Mouse (Mus musculus) spleen, postnatal 14 days (tissue): Measurements from ENCODE around the gene Gm10153.
"Not testable (repeated sequence)": the region's sequence is repeated elsewhere in the genome, so short reads cannot be mapped to it uniquely, and the experiment has no call there.

ENCODE experiments used
- DNase-seq, 2 experiments: peaks; one replicate each; pipeline ENCODE4 v3.0.0; 2021 to 2022; ENCODE audit warnings: low spot score in 2 of 2

Gene Gm10153

DNA sequence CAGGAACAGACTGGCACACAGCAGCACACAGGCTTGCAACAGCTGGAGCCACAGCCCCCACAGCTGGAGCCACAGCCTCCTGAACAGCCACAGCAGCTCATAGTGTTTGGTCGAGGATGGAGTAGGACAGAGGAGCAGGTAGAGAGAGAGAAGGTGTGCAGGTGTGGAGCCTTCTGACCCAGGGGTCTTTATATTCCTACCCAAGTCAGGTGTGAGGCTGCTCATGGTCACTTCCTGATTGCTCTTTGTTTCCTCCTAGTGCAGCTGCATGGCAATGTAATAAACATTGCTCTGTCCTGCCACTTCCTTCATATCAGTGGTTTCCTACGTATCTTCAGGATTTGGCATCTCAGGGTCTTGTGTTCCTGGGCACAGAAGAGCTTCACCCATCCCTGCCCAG, at the start of gene Gm10153:
Gm10153 (minus strand) TSS at position 101 of the 400 bp plus-strand sequence.
- DNase-seq, result no peak

DNA sequence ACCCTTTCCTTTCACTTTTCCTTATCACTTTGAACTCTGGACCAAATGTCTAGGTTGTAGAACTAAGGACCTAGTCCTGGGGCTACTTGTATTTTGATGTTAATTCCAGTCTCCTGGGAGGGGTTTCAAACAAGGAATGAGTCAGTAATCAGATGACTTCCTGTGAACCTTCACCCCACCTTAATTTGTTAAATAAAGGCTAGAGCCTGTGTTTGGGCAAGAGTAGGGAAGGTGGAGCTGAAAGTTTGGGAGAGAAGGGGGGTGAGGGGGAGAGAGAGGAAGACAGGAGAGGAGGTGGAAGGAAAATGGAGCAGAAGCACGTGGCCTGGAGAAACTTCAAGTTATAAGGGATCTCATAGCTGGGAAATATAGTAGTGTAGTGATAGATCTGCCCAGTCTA, 41.4 kb upstream of the Gm10153 start:
- no peak for DNase-seq

DNA sequence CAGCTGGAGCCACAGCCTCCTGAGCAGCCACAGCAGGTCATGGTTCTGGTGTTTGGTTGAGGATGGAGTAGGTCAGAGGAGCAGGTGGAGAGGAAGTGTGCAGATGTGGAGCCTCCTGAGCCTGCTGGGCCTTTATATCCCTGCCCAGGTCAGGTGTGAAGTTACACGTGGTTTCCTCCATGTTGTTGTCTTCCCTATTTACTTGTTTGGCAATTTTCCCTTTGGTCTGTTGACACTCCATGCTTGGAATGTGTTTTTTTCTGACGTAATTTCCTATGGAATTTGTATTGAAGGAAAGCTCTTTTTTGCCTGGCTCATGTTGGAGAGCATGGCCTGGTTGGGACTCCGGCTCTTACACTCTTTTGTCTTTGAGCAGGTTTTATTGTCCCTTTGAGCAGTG, 39.7 kb upstream of the Gm10153 start, which contains the start of gene Krtap5-5:
Krtap5-5 (minus strand) TSS at position 101 of the 400 bp plus-strand sequence.
- DNase-seq, result not testable (repeated sequence)

DNA sequence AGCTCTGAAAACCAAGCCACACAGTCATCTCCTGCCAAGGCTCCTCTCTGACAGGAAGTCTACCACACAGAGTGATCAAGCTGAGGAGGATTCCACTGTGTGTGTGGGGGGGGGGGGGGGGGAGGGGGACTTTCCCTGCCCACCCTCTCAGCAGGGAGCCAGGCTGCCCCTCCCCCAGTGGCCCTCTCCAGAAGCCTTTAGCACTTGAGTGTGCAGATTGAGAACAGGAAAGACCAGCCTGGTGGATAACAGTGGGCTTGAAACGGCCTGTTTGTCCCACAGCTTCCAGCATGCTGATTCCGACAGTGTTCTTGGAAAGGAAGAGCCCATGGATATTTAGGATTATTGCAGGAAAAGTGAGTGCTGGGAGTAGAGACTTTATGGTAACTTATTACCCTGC, 34.3 kb upstream of the Gm10153 start:
- DNase-seq, result no peak

DNA sequence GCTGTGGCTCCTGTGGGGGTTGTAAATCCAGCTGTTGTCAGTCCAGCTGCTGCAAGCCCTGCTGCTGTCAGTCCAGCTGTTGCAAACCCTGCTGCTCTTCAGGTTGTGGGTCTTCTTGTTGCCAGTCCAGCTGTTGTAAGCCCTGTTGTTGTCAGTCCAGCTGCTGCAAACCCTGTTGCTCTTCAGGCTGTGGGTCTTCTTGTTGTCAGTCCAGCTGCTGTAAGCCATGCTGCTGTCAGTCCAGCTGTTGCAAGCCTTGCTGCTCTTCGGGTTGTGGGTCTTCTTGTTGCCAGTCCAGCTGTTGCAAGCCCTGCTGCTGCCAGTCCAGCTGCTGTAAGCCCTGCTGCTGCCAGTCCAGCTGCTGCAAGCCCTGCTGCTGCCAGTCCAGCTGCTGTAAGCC, 21.9 kb upstream of the Gm10153 start:
- not testable (repeated sequence) for DNase-seq

DNA sequence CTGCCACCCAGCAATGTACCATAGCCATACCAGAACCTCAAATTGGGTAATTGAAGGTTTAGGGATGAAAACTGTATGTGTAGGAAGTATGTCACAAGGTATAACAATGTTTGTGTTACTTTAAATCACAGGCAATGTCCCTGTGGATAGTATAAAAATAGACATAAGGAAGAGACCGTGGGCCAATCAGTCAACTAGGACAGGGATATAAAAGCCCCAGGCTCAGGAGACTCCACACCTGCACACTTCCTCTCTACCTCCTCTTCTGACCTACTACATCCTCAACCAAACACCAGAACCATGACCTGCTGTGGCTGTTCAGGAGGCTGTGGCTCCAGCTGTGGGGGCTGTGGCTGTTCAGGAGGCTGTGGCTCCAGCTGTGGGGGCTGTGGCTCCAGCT, 21.4 kb upstream of the Gm10153 start, which contains the start of gene Gm7579:
Gm7579 (plus strand) TSS at position 301 of the 400 bp plus-strand sequence.
- DNase-seq, result no peak

DNA sequence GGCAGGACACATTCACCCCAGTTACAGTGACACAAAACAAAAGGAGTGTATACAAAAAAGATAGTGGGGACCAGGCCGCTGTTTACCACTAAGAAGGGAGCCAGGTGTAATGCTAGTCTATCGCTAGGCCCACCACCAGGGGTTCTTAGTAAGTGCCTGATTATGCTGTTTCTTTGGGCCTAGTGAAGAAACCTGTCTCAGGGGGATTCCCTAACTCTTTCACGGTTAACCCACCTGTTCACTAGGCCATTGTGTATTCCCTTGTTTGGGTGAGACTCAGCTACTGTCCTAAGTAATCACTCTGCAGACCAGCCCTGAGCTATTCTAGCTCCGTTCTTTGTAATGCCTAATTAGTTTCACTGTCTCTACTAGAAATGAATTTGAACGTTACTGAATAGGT, 16.7 kb upstream of the Gm10153 start:
- DNase-seq, result not testable (repeated sequence)

DNA sequence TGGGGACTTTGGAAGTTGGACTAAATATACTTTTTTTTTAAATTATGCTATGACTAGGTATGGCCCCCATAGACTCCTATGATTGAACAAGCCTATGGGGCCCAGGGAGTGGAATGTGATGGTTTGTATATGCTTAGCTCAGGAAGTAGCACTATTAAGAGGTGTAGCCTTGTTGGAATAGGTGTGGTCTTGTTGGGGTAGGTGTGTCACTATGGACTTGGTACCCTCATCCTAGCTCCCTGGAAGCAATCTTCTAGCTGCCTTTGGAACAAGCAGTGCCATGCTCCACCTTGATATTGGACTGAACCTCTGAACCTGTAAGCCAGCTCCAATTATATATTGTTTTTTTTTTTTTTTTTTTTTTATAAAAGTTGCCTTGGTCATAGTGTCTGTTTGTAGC, 15.3 kb upstream of the Gm10153 start:
- DNase-seq, result no peak

DNA sequence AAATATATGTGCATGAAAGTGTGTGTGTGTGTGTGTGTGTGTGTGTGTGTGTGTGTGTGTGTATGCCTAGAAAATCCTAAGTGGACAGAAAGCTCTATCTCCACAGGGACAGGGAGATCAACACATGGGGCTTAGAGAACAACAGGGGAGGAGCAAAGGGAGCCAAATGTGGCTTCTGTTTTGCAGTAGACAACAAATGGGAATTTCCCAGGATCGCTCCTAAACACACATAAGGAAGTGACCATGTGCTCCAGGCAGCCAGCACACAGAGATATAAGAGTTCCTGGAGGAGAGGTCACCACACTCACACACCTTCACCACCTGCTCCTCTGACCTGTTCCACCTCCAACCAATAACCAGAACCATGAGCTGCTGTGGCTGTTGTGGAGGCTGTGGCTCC, 10.9 kb upstream of the Gm10153 start, which contains the start of gene Krtap5-3:
Krtap5-3 (plus strand) TSS at position 301 of the 400 bp plus-strand sequence.
- no peak for DNase-seq

DNA sequence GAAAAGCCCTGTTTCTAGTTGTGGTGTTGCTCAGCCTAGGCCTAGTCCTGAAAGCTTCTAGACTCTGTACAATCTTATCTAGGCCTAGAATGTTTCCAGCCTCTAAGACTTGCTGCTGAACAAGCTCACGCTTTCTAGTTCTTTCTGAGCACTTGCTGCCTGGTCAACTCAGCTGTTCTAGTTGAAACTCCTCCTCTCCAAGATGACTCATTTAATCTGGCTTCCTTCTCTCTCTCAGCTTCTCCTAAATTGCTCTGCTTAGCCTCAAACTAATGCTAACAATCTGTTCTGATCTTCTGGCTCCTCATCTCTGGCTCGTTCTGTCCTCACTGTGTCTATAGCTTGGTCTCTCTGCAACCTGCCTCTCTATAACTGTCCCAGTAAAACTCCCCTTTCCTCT, 8.6 kb upstream of the Gm10153 start:
- DNase-seq, result no peak

DNA sequence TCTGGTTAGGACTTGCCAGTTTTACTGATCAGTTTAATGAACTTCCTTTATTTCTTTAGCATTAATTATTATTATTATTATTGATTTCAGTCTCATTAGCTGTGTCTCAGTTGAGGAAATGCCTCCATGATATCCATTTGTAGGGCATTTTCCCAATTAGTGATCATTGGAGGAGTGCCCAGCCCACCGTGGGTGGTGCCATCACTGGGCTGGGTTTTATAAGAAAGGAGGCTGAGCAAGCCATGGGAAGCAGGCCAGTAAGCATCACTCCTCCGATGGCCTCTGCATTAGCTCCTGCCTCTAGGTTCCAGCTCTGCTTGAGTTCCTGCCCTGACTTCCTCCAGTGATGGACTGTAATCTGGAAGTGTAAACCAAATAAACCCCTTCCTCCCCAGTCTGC, 2.0 kb downstream of the Gm10153 start:
- DNase-seq, result no peak

DNA sequence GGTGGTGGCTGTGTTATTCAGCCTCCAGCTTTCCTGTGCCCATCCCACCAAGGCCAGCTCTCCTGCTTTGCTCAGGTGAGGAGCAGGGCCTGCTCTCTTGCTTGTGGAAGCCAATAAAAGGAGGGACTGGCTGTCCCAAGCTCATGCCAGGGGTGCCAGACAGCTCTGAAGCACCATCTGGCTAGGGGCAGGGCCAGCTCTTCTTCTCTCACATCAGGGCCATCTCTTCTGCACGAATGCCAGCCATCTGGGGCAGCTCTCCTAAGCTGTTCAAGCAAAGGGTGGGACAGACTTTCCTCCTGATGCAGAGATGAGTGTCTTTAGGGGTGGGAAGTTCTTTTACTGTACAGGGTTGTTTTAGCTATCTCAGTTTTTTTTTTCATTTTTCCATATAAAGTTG, 9.2 kb downstream of the Gm10153 start:
- DNase-seq, result no peak

DNA sequence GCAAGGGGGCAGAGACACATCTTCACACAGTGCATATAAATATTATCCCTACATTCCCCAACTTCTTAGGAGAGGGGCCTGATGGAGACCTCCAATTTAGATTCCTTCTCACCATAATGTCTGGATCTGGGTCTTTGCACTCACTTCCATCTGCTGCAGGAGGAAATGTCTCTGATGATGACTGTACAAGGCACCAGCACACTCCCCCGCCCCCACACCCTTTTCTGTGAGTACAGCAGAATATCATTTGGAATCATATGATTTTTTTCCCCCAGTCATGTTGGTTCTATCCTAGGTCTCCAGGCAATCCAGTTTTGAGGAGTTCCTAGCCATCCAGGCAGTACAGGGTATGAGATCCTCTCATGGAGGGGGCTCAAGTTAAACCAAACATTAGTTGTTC, 11.5 kb downstream of the Gm10153 start:
- DNase-seq, result no peak

DNA sequence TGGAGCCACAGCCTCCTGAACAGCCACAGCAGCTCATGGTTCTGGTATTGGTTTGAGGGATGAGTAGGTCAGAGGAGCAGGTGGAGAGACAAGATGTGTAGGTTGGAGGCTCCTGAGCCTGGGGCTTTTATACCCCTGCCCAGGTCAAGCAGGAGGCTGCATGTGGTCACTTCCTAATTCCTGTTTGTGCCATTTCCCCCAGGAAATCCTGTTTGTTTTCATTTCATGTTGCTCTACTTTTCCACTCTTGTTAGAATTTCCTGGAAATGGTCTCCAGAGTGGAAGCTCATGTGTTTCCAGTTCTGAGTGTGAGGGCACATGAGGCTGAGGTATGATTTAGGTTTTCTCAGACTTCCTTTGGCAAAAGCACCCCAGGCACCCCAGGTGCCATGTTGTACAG, 14.3 kb downstream of the Gm10153 start, which contains the start of gene Krtap5-2:
Krtap5-2 (minus strand) TSS at position 101 of the 400 bp plus-strand sequence.
- DNase-seq, result not testable (repeated sequence)

DNA sequence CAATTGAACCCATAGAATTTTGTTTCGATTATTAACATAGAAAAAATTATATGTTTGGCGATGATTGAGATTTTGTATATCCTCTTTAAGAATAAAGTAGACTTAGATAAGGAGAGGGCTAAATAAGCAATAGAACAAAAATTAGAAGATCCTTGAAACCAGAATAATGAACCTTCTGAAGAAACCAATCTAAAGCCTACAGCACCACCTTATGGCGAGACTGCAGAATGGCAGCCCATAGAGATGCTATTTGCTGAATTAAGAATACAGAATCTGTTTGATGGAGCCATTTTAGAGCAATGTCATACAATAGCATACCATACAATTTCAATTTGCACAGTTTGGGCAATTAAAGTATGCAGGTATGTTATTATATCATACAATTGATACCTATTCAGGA, 20.4 kb downstream of the Gm10153 start:
- no peak for DNase-seq

DNA sequence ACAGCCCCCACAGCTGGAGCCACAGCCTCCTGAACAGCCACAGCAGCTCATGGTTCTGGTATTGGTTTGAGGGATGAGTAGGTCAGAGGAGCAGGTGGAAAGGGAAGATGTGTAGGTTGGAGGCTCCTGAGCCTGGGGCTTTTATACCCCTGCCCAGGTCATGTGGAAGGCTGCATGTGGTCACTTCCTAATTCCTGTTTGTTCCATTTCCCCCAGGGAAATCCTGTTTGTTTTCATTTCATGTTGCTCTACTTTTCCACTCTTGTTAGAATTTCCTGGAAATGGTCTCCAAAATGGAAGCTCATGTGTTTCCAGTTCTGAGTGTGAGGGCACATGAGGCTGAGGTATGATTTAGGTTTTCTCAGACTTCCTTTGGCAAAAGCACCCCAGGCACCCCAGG, 24.6 kb downstream of the Gm10153 start, which contains the start of gene Gm4553:
Gm4553 (minus strand) TSS at position 101 of the 400 bp plus-strand sequence.
- not testable (repeated sequence) for DNase-seq

DNA sequence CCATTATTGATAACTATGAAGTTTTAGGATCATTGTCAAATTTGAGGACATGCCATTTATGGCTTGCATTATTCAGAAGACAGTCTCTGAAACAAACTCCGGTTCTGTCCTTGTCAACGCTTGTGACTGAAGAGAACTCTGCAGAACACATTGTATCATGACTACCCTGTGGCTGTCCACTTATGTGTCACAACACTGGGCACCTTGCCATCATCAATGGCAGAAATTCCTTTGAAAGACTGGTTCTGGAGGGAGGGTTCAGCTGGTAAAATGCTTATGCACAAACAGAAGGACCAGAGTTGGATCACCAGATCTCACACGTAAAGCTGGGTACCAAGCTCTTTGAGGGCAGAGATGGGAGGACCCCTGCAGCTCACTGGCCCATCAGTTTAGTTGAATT, 30.8 kb downstream of the Gm10153 start:
- no peak for DNase-seq

DNA sequence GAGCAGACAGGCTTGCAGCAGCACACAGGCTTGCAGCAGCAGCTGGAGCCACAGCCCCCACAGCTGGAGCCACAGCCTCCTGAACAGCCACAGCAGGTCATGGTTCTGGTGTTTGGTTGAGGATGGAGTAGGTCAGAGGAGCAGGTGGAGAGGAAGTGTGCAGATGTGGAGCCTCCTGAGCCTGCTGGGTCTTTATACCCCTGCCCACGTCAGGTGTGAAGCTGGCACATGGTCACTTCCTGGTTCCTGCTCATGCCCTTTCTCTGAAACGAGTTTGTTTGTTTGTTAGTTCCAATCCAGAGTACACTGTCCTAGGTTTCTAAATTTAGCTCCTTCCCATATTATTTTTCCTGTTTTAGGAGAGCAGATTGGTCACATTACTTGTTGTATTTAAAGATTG, 33.2 kb downstream of the Gm10153 start, which contains the start of gene Gm29735:
Gm29735 (minus strand) TSS at position 101 of the 400 bp plus-strand sequence.
- not testable (repeated sequence) for DNase-seq

DNA sequence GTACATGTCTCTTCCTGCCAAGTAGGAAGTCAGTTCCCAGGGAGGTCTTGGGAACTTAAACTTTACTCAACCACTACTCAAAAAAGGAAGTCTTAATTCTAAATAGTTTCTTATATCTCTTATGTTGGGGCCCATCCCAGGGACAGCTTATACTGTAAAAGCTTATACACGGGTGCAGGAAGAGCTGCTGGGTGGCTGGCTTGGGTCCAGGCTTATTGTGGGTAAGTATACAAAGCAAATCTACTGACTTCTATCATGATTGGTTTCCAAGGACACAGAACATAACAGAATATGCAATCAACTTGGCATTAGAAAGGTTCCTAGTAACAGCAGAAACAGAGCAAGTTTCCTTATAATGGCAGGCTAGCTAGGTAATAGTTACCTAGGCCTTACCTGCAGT, 34.9 kb downstream of the Gm10153 start:
- DNase-seq, result no peak

DNA sequence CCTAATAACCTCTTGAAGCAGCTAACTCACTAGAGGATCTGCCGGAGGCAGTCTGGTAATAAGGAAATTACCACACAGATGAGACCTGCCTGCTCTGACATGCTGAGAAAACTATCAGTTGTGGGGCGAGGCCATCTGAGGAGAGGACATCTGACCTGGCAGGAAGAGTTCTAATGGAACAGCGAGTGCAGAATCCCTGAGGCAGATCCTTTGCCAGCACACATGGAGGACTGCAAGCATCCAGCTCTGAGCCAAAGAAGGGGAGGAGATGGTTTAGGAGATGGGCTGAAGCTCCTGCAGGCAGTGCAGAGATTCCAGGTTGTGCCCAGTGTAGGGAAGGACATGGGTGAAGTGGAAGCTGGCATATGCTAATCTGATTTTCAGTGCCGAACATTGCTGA, 38.0 kb downstream of the Gm10153 start:
- no peak for DNase-seq

DNA sequence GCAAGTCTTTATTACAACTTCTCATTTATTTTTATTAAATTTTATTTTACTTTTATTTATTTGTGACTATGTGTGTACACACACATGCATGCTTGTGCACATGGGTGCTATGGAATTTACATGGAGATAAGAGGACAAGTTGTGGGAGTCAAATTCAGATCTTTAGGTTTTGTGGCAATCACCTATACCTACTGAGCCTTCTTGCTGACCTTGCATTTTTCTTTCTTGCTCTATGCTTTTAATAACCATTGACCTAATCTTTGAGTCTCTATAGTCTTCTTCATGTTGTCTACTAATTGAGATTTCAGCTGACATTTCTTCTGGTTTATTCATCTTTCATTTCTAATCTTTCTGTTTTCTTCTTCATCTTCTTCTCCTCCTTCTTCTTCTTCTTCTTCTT, 41.6 kb downstream of the Gm10153 start:
- no peak for DNase-seq

DNA sequence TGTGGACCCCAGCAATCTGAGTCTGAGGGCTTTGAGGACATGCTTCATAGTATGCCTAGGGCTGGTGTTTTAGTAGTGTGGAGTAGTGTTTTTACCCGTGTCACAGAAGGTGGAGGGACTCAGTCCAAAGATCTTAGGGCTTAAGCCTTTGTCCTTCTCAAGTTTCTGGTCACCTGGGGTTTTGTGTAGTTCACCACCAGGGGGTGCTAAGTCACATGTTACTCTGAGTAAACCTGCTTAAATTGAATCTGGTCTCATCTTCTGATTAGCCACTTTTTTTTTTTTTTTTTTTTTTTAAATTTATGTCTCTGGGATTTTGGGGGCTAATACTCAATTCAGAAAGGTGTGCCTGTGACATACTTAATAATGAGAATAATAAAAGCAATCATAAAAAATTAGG, 44.2 kb downstream of the Gm10153 start:
- peak in 1 of 2 experiments; percentile 7 for DNase-seq

DNA sequence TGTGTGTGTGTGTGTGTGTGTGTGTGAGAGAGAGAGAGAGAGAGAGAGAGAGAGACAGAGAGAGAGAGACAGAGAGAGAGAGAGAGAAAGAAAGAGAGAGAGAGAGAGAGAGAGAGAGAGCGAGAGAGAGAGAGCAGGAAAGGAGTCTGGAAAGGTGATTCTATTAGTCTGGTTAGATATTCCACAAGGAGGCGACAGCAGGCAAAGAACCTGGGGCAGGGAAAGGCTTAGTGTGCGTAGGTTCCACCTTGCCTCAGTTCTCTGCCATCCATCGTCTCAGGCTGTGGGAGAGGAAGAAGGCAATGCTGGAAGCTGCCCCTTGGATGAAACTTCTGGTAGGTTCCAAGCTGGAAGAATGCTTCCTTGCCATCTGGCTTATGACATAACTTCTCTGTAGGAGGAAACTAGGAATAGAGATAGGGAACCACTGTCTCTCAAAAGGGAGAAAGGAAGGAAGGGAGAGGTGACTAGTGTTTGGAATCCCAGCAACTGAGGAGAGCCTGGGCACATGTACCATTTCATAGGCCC, 44.7 kb downstream of the Gm10153 start:
- DNase-seq, result no peak

DNA sequence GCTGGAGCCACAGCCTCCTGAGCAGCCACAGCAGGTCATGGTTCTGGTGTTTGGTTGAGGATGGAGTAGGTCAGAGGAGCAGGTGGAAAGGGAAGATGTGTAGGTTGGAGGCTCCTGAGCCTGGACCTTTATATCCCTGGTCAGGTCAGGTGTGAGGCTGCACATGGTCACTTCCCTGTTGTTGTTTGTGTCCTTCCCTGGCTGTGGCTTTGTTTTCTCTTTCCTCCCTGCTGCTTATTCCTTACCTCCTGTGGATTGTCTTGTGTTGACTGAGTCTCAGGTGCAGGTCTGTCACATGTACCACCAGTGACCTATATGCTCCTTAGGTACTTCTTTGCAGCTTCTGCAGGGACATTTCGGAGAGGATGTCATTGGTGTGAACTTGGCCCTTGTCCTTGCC, 45.7 kb downstream of the Gm10153 start, which contains the start of gene Gm45337:
Gm45337 (minus strand) TSS at position 101 of the 400 bp plus-strand sequence.
- no peak for DNase-seq
